Mouse (Mus musculus): ENCODE measurements around the gene Ucn2.

Gene Ucn2

GRCm38 (mm10) chr9:108985710-108986109 lies at the start of gene Ucn2:
Ucn2 (plus strand) TSS chr9:108986010.
- DNase-seq, result no peak

DNA sequence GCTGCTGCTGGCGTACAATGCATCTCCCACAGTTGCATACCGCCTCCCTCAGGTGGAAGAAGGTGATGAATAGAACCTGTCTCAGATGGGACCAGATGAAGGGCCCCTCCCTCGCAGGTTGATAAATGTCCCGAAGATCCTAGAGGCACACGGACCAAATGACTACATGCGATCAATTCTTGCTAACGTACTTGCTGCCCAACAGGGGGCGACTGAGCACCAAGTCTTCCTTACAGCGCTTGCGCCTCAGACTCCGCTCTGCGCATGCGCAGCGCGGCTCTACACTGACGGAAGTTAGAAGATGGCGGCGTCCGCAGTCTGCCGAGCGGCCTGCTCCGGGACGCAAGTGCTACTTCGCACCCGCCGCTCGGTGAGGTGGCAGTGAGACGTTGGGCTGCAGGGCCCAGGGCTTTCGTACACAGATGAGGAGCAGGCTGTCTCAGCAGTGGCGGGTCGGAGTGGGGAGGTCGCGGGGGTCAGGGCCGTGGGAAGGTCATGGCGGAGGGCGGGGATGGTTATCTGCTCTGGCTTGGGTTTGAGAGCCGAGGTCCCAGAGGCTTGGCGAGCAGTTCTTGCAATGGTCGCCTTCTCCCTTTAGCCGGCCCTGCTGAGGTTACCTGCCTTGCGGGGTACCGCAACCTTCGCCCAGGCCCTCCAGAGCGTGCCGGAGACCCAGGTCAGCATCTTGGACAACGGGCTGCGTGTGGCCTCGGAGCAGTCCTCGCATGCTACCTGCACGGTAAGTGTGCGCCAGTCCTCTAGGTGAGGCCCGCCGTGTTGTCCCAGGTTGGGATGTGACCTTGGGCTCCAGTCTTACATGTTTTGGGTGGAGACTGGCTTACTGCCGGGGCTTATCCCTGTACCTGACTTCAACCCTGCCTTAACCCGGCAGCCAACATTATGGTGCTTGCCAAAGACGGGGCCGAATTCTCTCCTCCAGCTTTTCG lies 49.1 kb upstream of the Ucn2 start, which contains the start of gene Uqcrc1:
TSS of gene Uqcrc1 (plus strand) at position 216 of the 947 bp plus-strand sequence.
- peak; percentile 96 for DNase-seq

GRCm38 (mm10) chr9:108945111-108945510 lies 40.7 kb upstream of the Ucn2 start:
- no peak for DNase-seq

- no peak for DNase-seq
These were observed 40.2 kb upstream of the Ucn2 start for GRCm38 (mm10) chr9:108945608-108946007.

- DNase-seq, result peak; percentile 47 to 80
These were observed 36.4 kb upstream of the Ucn2 start for GRCm38 (mm10) chr9:108949231-108949966.

GRCm38 (mm10) chr9:108949967-108950728 lies 35.7 kb upstream of the Ucn2 start:
- DNase-seq, result no peak

GRCm38 (mm10) chr9:108953081-108953636 lies 32.7 kb upstream of the Ucn2 start, which contains the start of gene Col7a1:
Col7a1 (plus strand) TSS chr9:108953586.
- DNase-seq, result no peak

DNA sequence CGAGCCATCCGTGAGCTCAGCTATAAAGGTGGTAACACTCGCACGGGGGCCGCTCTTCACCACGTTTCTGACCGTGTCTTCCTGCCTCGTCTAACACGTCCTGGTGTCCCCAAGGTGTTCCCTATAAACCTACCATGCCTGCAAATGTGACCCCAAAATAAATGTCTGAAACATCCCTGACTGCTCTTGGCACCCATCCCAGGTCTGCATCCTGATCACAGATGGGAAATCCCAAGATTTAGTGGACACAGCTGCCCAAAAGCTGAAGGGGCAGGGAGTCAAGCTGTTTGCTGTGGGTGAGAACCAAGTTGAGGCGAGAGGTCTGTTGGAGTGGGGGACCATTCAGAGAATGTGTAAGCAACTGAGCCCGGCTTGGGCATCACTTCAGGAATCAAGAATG lies 30.6 kb upstream of the Ucn2 start:
- no peak for DNase-seq

DNA sequence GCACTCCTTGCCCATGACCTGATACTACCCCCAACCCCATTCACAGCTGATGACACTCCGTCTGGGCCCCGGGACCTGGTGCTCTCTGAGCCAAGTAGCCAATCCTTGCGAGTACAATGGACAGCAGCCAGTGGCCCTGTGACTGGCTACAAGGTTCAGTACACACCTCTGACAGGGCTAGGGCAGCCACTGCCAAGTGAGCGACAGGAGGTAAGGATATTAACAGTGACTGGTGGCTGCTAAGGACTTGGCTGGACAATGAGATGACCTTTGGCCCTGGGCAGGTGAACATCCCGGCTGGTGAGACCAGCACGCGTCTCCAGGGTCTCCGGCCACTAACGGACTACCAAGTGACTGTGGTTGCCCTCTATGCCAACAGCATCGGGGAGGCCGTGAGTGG lies 30.0 kb upstream of the Ucn2 start:
- DNase-seq, result no peak

DNA sequence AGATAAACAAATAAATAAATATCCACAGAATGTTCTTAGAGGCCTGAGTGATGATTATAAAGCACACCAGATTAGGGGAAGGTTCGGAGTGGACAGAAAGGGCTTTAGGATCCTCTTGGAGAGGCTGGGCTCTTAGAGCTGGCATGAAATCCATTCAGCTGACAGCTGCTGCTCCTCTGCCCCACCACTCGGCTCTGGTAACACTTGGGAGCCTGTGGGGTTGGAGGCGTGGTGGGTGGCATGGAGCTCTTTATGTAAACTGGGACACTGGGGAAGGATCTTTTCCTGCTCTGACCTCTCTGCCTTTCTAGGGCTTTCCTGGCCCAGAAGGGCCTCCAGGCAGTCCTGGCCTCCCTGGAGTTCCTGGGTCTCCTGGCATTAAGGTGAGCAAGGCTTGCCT lies 22.2 kb upstream of the Ucn2 start:
- DNase-seq, result peak; percentile 16 to 45

- DNase-seq, result no peak
These were observed 21.5 kb upstream of the Ucn2 start for GRCm38 (mm10) chr9:108964338-108964737.

GRCm38 (mm10) chr9:108970623-108971022 lies 15.2 kb upstream of the Ucn2 start:
- DNase-seq, result no peak

- DNase-seq, result no peak
These were observed 9.3 kb upstream of the Ucn2 start for GRCm38 (mm10) chr9:108976483-108976882.

GRCm38 (mm10) chr9:108977966-108978365 lies 7.8 kb upstream of the Ucn2 start:
- DNase-seq, result no peak

DNA sequence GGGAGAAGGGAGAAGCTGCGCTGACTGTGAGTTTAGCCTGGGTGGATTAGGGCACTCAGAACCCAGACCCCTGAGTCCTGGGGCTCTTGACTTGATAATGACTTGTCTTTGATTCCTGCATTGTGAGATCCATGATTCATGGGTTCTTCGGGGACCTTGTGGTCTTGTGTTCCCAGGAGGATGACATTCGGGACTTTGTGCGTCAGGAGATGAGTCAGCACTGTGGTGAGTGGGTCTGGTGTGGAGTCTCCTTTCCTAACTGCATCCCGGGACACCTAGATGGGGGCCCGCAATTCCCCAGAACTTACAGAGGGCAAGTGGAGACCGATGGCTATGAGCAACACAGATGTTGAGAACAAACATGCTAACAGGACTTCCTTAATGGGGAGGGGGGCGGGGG lies 3.3 kb upstream of the Ucn2 start:
- no peak for DNase-seq

- DNase-seq, result no peak
These were observed 2.6 kb upstream of the Ucn2 start for GRCm38 (mm10) chr9:108983209-108983608.

DNA sequence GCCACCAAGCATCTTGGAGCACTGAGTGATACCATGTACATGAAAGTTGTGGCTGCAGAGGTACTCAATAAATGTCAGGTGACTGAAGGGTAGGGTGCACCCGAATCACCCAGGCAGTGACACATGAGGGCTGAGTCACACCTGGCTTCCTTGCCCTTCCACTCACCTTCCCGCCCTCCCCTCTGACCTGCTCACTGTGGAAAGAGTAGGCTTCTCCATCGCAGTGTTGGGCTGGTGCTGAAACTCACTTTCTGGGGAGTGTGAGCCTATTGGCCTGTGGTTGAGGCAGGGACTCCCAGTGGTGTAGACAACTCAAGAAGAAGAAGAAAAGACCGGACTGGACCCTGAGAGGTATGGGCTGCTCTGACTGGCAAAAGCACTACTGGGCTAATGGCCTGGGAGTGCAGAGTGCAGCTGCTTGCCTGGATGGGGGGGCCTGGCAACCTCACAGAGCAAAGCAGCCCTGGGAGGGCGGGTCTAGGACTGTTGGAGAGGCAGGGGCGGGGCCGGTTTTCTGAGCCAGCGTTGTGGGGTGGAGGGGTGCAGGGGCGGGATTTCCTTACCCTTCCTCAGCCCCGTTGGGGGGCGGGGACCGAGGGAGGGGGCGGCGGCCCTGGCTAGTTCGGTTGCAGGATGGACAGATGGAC lies 2.0 kb downstream of the Ucn2 start:
- DNase-seq, result peak; percentile 55 to 68

GRCm38 (mm10) chr9:108989802-108990461 lies 4.1 kb downstream of the Ucn2 start:
- DNase-seq, result no peak

GRCm38 (mm10) chr9:108990462-108990820 lies 4.6 kb downstream of the Ucn2 start:
- no peak for DNase-seq

DNA sequence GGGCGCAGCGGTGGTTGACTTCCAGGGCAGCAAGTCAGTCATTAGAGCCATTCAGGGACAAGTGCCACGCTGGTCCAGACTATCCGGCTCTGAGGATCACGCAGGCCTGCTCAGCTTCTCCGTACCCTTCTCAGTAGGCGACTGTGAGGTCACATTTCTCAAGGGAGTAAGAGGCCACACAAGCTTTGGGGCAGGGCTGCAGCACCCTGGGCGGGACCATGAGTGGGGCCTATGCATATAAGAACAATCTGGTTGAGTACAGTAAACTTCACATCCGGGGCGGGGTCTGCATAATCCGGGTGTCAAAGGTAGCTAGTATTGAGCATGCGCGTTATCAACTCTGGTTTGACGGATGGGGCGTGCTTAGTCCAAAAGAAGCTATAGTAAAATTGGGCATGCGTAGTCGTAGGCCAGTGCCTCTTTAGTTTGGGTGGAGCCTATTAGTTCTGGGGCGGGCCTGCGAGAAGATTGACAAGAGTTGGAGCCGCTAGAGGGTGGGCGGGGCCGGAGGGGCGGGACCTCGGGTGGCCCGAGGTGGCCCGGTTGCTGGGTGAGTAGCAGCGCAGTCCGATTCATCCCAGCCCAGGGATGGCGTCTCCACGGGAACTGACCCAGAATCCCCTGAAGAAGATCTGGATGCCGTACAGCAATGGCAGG lies 5.7 kb downstream of the Ucn2 start, which contains the start of gene Pfkfb4:
TSS of gene Pfkfb4 (plus strand) at position 351 of the 657 bp plus-strand sequence.
- peak; percentile 97 to 98 for DNase-seq

GRCm38 (mm10) chr9:108992085-108992469 lies 6.3 kb downstream of the Ucn2 start:
- DNase-seq, result no peak
